Mouse (Mus musculus) heart, embryonic 10.5 days (tissue): ENCODE measurements around the gene Selenom. TPM values are rescaled to one million over a fixed set of nuclear protein-coding genes. Genes with fewer than 3 reads are reported as not detected.

Experiments used
- DNase-seq: peaks from one replicate; pipeline ENCODE4 v3.0.0-alpha.2; 2017; ENCODE audit warnings: low spot score
- H3K27ac ChIP-seq: fragments of 300-500 bp; sonication (generic); 2 replicates; pipeline ENCODE4 v1.5.1; 2016; ENCODE audit warnings: mild to moderate bottlenecking
- H3K27me3 ChIP-seq: fragments of 300-500 bp; sonication (generic); 2 replicates; pipeline ENCODE4 v1.6.1; 2016; ENCODE audit warnings: mild to moderate bottlenecking; ENCODE audit not compliant: poor library complexity, insufficient read depth, severe bottlenecking
- H3K36me3 ChIP-seq: fragments of 300-500 bp; sonication (generic); 2 replicates; pipeline ENCODE4 v1.6.1; 2016; ENCODE audit warnings: mild to moderate bottlenecking, moderate library complexity
- H3K4me1 ChIP-seq: fragments of 300-500 bp; sonication (generic); 2 replicates; pipeline ENCODE4 v1.6.1; 2016; ENCODE audit warnings: mild to moderate bottlenecking
- H3K4me3 ChIP-seq: fragments of 300-500 bp; sonication (generic); 2 replicates; pipeline ENCODE4 v1.5.1; 2016; ENCODE audit warnings: mild to moderate bottlenecking, moderate library complexity
- H3K9me3 ChIP-seq: fragments of 300-500 bp; sonication (generic); 2 replicates; pipeline ENCODE4 v1.6.1; 2016; ENCODE audit warnings: mild to moderate bottlenecking, moderate library complexity
- WGBS: fragments of 180-500 bp; shearing (Covaris S2); methylation state at CpG from one replicate; pipeline ENCODE4 v1.1.7; 2016; 5-methylcytosine and 5-hydroxymethylcytosine counted together
- polyA plus RNA-seq: library from polyadenylated mRNA; unstranded; fragments of >200 nt; fragmentation: Nextera tagmentation; extraction: Ambion mirVana; gene quantifications from 2 replicates; pipeline ENCODE4 v1.2.1, GENCODE M21; 2016

Gene Selenom
- polyA plus RNA-seq, 1 experiment from 2014 or later: 66.3 TPM

DNA sequence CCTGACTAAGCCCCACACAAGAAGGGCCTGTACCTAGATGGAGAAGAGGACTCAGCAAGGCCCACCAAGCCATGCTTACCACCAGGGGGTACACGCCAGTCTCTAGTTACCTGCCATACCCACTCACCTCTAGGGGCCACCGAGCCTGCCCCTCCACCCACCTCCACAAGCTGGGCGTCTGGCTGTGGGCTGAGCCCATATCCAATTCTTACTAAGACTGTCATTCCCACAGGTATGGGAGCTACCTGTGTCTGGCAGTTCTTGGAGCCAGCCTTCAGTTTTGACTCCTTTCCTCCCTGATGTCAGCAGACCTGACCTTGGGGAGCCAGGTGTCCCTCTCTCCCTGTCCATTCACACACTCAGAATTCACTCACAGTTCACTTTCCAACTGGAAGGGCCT is 23.2 kb downstream of the Selenom start:
- Histone ChIP-seq H3K27ac (peak overlapping the region; percentile 92; the same call in 1 of the 2 replicates), H3K36me3 (peaks cover 24% of the 10 kb centered on the region), H3K9me3 (no peaks in the 10 kb centered on the region), H3K27me3 (no peaks in the 10 kb centered on the region), H3K4me1 (peaks cover 44% of the 10 kb centered on the region), H3K4me3 (peak overlapping the region; percentile 78)
- 82% methylated on average over 3 of the region's 3 CpGs for WGBS
- no peak for DNase-seq

DNA sequence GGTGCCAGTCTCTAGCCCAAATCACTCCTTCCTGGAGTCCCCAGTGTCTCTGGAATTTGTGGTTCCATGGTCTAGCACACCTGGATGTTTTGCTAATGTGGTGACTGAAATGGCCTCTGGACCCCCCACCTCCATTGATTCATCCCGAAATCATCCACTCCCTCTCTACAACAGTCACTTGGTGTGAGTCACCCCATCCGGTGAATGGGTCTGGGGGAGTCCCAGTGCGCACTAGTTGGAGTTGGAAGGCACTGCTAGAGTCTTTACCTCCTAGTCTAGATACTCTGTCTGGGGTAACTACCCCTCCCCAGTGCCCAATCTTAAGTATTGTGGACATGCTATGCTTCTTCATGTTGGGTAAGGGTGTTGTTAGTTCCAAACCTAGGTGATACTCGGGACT is 23.9 kb downstream of the Selenom start:
- Histone ChIP-seq H3K27ac (peak overlapping the region; percentile 92), H3K4me3 (peak overlapping the region; percentile 78), H3K27me3 (no peaks in the 10 kb centered on the region), H3K36me3 (peaks cover 18% of the 10 kb centered on the region), H3K4me1 (peaks cover 49% of the 10 kb centered on the region), H3K9me3 (no peaks in the 10 kb centered on the region)
- WGBS: 42% methylated on average over 4 of the region's 4 CpGs
- no peak for DNase-seq

- Histone ChIP-seq H3K4me3 (peak overlapping the region; percentile 78), H3K27ac (peak overlapping the region; percentile 92), H3K4me1 (peaks cover 49% of the 10 kb centered on the region), H3K9me3 (no peaks in the 10 kb centered on the region), H3K27me3 (no peaks in the 10 kb centered on the region), H3K36me3 (peaks cover 11% of the 10 kb centered on the region)
- 3% methylated on average over 33 of the region's 33 CpGs for WGBS
- peak; percentile 96 for DNase-seq
Measured at GRCm38 (mm10) chr11:3539111-3539825, 24.8 kb downstream of the Selenom start.

GRCm38 (mm10) chr11:3539826-3540196 is 25.3 kb downstream of the Selenom start:
- Histone ChIP-seq H3K27me3 (no peaks in the 10 kb centered on the region), H3K4me1 (peaks cover 48% of the 10 kb centered on the region), H3K9me3 (no peaks in the 10 kb centered on the region), H3K4me3 (peak overlapping the region; percentile 78), H3K36me3 (peaks cover 15% of the 10 kb centered on the region), H3K27ac (peak overlapping the region; percentile 92)
- DNase-seq: no peak
- 70% methylated on average over 4 of the region's 4 CpGs for WGBS

DNA sequence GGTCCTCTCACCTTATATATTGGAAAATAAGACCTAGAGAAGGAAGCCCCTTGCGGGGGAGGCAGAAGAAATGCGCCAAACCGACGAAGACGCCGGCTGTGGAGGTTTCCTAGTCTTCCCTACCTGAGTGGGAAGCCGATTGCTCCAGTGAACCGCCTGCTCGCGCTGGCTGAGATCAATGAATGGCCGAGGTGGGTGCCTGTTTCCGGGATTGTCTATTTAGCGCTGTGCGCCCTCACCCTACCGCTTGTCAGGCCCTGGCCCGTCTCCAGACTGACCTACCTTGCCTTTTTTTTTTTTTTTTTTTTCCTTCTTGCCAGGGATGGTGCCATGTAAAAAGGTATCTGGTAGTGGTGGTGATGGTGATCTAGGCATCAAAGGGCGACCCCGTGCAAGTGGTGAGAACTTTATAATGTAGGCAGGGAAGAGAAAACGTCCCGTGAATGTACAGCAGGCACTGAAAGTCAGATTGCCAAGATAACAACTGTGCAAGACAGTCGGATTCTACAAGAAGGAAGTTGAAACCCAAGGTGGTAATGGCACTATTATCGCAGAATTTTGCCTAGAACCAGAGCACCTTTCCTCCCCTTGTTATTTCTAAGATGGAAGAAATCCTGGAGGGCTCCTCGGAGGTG is 26.1 kb downstream of the Selenom start, which contains the start of gene Smtn:
Gene Smtn (minus strand): TSS at position 162 of the 635 bp plus-strand sequence.
- peak within 1 kb of the TSS; percentile 92 for H3K27ac ChIP-seq
- H3K4me3 ChIP-seq: peak within 1 kb of the TSS; percentile 78
- no peak for DNase-seq
- no peaks in the 10 kb centered on the region for H3K27me3 ChIP-seq
- peaks cover 45% of the 10 kb centered on the region for H3K4me1 ChIP-seq
- H3K36me3 ChIP-seq: peaks cover 15% of the 10 kb centered on the region
- 91% methylated on average over 23 of the region's 23 CpGs for WGBS
- no peaks in the 10 kb centered on the region for H3K9me3 ChIP-seq

DNA sequence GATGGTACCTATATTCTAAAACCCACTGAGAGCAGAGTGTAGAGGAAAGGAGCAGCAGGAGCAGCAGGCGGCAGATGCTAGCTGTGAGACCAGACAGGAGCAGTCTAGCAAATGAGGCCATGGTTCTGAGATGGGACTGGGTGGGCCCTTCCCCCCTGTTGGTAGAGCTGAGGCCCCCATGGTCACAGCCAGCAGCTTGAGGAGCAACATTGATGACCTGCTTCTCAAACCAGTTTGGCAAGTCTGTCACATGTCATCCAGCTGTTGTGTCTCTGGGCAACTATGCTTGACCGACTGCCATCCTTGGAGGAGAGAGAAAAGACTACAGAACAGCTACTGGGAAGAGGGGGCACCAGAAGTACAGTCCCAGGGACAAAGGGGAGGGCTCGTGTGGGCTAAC is 27.4 kb downstream of the Selenom start:
- Histone ChIP-seq H3K36me3 (peaks cover 7% of the 10 kb centered on the region), H3K27ac (no peak overlapping the region), H3K4me3 (no peak overlapping the region), H3K4me1 (peaks cover 35% of the 10 kb centered on the region), H3K9me3 (no peaks in the 10 kb centered on the region), H3K27me3 (no peaks in the 10 kb centered on the region)
- no peak for DNase-seq
- WGBS: 72% methylated on average over 3 of the region's 3 CpGs

- 33% methylated on average over 5 of the region's 5 CpGs for WGBS
- Histone ChIP-seq H3K27ac (peak overlapping the region; percentile 52), H3K9me3 (no peaks in the 10 kb centered on the region), H3K4me1 (peaks cover 27% of the 10 kb centered on the region), H3K36me3 (0 out of 2 replicates have a peak, but pooled peaks cover 4% of the 10 kb centered on the region), H3K27me3 (no peaks in the 10 kb centered on the region), H3K4me3 (no peak overlapping the region)
- no peak for DNase-seq
Measured at GRCm38 (mm10) chr11:3543001-3543400, 28.5 kb downstream of the Selenom start.

DNA sequence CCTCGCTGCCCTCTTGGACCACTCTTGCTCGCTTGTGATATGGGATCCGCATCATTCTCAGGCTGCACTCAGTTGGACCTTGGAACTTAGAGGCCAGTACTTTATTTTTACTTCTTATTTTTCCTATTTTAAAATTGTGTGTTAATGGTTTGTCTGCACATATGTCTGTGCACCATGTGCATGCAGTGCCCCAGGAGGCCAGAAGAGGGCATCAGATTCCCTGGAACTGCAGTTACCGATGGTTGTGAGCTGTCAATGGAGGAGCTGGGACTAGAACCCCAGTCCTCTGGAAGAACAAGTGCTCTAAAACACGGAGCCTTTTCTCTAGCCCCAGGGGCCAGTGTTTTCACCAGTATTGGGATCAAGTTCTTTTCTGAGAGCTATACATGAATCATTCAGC is 29.9 kb downstream of the Selenom start:
- peaks cover 18% of the 10 kb centered on the region for H3K4me1 ChIP-seq
- no peaks in the 10 kb centered on the region for H3K9me3 ChIP-seq
- 0 out of 2 replicates have a peak, but pooled peaks cover 4% of the 10 kb centered on the region for H3K36me3 ChIP-seq
- WGBS: 89% methylated on average over 5 of the region's 5 CpGs
- no peak for DNase-seq
- H3K27ac ChIP-seq: no peak overlapping the region
- H3K4me3 ChIP-seq: no peak overlapping the region
- H3K27me3 ChIP-seq: no peaks in the 10 kb centered on the region

GRCm38 (mm10) chr11:3545531-3546241 is 31.2 kb downstream of the Selenom start:
- Histone ChIP-seq H3K36me3 (0 out of 2 replicates have a peak, but pooled peaks cover 4% of the 10 kb centered on the region), H3K4me1 (peaks cover 16% of the 10 kb centered on the region), H3K4me3 (no peak overlapping the region), H3K27me3 (no peaks in the 10 kb centered on the region), H3K27ac (peak overlapping the region; percentile 48; the same call in 1 of the 2 replicates), H3K9me3 (no peaks in the 10 kb centered on the region)
- 15% methylated on average over 9 of the region's 9 CpGs for WGBS
- no peak for DNase-seq

- DNase-seq: no peak
- Histone ChIP-seq H3K27ac (peak overlapping the region; percentile 48; the same call in 1 of the 2 replicates), H3K9me3 (no peaks in the 10 kb centered on the region), H3K4me1 (peaks cover 16% of the 10 kb centered on the region), H3K27me3 (no peaks in the 10 kb centered on the region), H3K36me3 (0 out of 2 replicates have a peak, but pooled peaks cover 4% of the 10 kb centered on the region), H3K4me3 (no peak overlapping the region)
- WGBS: 31% methylated on average over 1 of the region's 1 CpGs
Measured at GRCm38 (mm10) chr11:3546242-3546562, 31.7 kb downstream of the Selenom start.

- H3K9me3 ChIP-seq: no peaks in the 10 kb centered on the region
- 69% methylated on average over 2 of the region's 2 CpGs for WGBS
- H3K27me3 ChIP-seq: no peaks in the 10 kb centered on the region
- 0 out of 2 replicates have a peak, but pooled peaks cover 4% of the 10 kb centered on the region for H3K36me3 ChIP-seq
- peaks cover 16% of the 10 kb centered on the region for H3K4me1 ChIP-seq
- no peak overlapping the region for H3K27ac ChIP-seq
- no peak for DNase-seq
- H3K4me3 ChIP-seq: no peak overlapping the region
Measured at GRCm38 (mm10) chr11:3547047-3547446, 32.6 kb downstream of the Selenom start.

DNA sequence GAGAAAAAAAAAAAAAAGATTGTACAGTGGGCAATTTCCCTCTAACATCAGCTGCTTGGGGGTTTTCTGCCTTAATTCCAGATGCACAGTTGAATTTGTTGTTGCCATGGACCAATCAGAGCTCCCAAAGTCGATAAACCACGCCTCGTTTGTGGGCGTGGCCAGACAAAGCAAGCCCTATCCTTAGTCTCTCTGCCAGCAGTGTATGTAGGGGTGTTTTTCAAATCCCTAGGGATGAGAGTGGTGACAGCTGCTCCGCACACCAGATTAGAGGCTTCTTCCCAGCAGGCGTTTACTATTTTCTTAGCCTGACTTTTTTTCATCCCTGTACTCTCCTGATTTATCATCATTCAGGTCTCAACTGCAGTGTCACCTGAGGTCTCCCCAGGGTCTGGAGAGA is 33.5 kb downstream of the Selenom start:
- no peak overlapping the region for H3K27ac ChIP-seq
- no peaks in the 10 kb centered on the region for H3K9me3 ChIP-seq
- DNase-seq: no peak
- H3K36me3 ChIP-seq: 0 out of 2 replicates have a peak, but pooled peaks cover 4% of the 10 kb centered on the region
- WGBS: 24% methylated on average over 6 of the region's 6 CpGs
- no peaks in the 10 kb centered on the region for H3K27me3 ChIP-seq
- peaks cover 13% of the 10 kb centered on the region for H3K4me1 ChIP-seq
- H3K4me3 ChIP-seq: no peak overlapping the region
